Mouse (Mus musculus) gastrocnemius, adult 8-10 months (tissue): ENCODE data around the gene Trim14. TPM values are rescaled to one million over a fixed set of nuclear protein-coding genes. Genes with fewer than 3 reads are reported as not detected.

Experiments
- DNase-seq, 2 experiments: peaks; one replicate each; pipeline ENCODE4 v3.0.0; 2022; ENCODE audit warnings: low spot score in 2 of 2
- total RNA-seq, 4 experiments: library from RNA; stranded (reverse); gene quantifications; 2 replicates each; pipeline ENCODE4 v1.2.4; 2022

Gene Trim14
- total RNA-seq, 4 experiments from 2014 or later: 0.58 to 0.77 (median 0.62) TPM; not detected in 1

DNA sequence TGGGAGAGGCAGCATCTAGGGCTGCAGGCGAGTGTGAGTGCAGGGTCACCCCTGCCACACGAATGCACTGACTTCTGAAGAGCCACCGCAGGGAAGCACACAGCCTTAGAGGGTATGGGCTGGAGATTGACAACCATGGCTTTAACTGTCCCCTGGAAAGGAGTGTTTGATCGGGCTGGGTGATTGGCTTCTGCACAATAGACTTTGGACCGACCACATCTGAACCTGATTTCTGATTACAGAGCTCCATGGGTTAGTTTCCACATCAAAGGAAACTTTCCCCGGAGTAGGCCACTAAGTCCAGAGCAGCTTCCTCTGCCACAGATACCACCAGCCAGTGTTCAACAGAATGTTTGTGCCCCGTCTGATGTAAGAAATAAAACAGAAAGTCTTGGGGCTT is 6.2 kb downstream of the Trim14 start:
- DNase-seq: no peak

DNA sequence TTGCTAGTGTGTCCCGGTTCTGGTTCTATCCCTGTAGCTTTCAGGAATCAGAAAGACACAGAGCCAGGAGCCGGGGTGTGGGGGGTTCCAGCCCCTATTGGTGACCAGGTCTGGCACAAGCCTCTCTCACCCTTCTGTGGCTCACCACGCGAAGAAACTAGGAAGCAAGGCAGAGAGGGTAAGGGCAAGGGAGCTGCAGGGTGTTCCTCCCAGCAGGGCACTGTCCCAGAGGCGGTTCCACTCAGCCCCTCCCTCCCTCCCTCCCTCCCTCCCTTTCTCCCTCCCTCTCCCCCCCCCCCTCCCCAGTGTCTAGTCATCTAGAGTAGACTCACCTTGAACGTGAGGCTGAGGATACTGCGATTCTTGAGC is 8.4 kb downstream of the Trim14 start:
- no peak for DNase-seq

DNA sequence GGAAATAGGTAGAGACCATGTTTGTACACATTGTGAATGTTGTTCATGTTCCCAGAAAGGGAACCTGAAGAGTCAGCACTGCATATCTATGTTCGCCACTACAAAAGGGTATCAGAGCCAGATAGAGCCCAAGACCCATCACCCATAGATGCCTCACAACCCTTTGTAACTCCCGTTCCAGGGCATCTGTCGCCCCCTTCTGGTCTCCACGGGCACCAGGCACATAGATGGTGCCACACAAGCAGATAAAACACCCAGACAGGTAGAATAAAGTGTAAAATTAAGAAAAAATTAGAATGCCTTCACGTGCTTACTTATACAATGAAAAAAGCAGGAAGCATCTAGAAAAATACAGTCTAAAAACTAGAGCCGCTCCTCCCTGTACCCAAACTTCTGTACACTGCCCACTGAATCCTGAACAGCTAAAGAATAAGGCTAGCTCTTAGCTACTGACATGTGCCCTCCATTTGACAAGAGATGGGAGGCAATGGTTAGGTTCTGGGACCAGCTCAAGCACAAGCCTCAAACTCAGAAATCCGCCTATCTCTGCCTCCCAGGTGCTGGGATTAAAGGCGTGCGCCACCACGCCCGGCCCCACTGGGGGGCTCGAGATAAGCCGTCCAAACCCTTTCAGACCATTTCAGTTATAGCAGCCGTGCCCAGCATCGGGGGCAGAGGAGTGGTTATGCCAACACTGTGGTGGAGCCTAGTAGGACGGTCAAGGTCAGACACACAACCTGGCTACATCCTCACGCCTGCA is 9.0 kb downstream of the Trim14 start:
- no peak for DNase-seq

DNA sequence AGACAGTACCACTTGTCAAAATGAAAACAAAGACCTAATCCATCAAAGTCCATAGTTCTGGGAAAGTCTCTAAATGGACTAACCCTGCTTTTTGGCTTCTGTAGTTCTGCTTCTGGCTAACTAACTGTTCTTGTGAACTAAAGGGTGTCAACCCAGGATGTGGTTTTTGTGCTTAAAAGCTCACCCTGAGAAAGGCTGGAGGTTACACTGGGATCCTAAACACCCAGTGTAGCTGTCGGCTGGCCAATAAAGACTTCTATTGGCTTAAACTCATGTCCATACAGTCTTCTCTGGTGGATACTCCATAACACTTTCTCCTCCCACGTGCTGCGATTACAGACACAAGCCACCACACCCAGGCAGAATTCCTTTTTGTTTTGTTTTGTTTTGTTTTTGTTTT is 9.7 kb downstream of the Trim14 start:
- DNase-seq: no peak

DNA sequence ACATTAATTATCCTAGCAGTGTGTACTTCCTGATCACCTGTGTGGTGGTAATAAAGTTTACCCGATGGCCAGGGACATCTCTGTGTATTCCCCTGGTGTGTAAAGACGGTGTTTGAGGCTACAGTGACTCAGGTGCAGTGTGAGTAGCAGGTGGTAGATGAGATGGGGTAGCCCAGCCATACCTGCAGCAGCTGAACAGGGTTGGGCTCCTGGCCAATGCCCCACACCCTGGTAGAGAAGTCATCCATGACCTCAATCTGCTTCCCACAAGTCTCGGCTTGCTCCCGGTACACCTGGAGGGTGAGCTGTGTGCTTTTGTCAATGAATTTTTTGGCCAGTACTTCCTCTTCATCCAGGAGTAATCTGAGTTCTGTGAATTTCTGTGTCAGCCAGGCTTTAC is 12.6 kb downstream of the Trim14 start:
- DNase-seq: no peak

DNA sequence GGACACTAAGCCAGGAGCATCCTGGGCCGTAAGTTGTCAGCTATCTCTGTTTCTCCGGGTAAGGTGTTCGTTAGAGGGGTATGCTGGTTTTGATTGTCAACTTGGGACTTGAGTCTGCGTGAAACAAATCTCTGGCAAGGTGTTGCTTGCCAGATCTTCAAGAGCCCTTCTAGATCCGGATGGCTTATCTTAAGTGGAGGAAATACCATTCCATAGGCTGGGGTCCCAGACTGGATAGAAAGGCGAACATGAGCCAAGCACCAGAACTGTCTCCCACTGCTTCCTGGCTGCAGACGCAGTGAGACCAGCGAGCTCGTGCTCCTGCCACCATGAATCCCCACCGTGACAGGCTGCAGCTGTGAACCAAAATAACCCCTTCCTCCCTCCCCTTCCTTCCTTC is 14.5 kb downstream of the Trim14 start:
- no peak for DNase-seq

DNA sequence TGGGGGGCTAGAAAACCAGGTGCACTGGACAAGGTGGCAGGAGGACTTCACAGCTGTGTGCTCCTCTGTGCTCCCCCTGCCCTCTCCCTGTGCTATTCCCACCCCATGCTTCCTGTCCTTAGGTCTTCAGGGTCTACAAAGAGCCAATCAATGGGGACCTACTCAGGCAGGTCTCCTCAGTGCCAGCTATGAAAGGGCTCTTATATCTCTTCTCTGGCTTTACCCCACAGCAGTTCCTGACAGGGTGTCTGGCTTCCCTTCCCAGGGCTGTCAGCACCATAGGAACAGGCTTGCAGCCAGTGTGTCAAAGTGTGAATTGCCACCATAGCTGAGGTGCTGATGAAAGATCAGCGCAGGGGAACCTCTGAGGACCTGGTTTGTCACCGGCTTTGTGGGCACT is 15.4 kb downstream of the Trim14 start:
- DNase-seq: no peak

DNA sequence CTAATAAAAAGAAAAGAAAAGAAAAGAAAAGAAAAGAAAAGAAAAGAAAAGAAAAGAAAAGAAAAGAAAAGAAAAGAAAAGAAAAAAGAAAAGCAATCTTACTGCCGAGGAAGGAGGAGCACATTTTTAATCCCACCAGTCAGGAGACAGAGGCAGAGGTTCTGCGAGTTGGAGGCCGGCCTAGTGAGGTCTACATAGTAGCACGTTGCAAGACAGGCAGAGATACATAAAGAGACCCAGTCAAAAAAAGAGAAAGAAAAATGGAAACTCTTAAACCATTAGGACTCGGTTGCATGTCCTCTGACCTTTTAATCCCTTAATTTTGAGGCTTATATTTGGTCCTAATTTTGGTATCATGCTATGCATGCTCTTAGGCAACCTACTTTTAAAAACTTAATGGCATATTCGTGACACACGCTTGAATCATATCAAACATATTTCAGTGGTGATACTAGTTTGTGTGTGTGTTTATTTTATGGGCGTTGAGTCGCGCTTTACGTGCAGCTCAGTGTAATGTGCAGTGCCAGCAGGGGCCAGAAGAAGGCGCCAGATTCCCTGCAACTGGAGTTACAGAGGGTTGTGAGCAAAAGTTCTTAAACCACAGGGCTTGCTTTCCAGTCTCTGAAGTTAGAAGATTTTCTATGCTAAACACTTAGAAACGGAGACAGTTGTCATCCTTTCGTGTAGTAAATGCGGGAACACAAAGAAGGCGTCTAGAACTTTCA is 28.0 kb downstream of the Trim14 start:
- DNase-seq: peak; percentile 71 to 73

DNA sequence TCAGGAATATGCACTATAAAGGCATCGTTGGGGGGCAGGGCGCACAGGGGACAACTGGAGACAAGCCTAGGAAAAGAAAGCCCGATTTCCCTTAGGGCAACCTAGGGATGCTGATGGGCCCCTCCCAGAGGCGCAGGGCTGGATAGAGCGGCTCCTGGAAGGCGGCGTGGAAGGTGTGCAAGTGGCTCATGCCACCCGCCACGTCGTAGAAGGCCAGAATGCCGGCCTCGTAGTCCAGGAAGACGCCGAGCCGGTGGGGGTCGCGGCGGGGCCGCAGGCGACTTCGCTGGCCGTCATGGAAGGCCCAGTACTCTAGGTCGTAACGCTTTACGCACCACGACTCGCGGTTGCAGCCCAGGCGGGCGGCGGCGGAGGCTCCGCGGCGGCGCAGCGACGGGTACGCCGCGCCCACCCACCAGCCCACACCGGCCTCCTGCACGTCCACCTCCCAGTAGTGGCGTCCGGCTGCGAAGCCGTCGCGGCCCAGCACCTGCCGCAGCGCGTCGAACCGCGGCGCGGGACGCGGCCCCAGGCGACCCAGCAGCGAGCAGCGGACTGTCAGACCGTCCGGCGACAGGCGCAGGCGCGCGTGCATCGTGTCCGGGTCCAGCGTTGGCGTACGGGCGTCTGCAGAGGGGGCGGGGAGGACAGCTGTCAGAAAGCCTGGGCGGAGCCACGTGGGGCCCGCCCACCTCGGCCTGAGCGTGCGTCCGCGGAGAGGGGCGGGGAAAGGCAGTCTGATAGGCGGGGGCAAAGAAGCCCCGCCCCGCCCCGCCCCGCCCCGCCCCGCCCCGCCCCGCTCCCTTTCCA is 28.9 kb downstream of the Trim14 start:
- DNase-seq: peak; percentile 96 to 97

DNA sequence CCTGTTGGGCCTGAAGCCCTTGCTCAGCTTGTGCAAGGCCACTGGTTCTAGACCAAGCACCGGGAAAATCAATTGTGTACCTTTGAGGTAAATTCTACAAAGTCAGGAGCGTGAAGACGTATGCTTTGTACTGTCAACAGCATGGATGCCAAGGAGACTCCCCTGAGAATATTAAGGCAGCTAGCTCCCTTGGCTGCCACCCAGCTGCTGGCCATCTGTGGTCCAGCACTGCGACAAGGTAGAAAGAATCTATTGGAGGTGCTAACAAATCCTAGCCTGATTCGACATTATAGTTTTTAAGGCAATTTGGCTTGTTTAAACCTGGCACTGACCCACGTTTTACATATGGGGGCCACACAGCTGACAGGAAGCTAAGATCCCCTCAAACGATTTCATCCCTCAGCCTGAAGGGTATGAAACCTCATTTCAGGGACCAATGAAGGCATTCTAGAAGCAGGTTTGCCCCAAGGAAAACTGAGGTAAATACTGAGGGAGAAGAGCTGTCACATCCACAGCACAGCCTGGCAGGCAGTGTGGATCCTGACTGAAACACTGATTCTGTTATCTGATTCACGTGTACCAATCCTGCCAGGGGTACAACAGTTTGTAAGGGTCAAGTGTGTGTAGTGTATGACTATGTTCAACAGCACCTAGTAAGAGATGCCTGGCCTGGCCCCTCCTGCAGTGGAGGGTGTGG is 30.4 kb downstream of the Trim14 start:
- no peak for DNase-seq

DNA sequence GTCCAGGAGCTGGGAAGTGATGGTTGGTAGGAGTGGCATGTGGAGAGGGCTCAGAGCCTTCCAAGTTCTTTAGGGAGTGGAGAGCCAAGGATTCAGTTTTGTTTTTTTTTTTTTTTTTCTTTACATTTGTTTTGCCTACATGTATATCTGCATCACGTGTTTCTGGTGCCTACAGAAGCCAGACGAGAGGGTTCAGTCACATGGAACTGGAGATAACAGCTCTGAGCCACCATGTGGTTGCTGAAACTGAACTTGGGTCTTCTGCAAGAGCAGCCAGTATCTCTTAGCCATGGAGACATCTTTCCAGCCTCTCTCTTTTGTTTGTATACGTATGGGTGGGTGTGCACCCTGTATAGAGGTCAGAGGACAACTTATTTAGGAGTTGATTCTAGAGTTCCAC is 32.1 kb downstream of the Trim14 start:
- no peak for DNase-seq

DNA sequence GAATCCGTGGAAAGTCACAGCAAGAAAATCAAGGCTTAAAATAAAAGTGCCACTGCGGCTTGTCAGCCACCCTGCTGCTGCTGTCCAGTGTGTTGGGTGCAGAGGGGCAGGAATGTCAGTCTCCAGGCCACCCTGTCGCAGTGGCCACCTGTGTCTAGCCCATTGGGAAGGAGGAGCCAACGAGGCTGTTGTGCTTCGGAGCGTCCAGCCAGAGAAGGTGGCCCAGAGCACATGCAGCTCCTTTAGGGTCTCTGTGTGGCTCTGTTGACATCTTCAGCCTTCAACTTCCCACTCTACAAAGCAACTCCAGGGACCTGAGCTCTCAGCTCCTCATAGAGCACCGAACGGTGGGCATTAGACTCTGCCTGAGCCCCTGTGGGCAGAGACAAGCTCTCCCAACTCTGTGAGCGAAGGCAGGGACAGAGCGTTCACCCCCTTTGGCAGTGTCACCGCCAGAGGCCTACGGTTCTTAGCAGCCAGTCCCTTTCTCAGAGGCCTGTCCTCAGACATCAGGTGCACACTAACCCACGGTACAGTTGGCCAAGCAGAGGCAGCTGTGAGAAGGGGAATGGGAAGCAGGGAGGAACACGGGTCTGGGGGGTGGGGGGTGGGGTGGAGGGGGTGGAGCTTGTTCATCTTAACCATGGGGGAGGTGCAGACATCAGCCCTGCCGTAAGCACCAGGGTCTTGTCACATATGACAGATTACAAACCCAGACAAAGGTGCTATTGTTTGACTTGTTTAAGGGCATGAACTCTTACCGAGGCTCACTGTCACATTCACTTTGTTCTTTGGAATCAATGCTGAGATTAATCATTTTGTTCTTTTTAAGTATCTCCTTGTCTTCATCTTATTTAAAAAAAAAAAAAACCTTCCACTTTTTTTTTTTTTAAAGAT is 33.1 kb downstream of the Trim14 start:
- no peak for DNase-seq

DNA sequence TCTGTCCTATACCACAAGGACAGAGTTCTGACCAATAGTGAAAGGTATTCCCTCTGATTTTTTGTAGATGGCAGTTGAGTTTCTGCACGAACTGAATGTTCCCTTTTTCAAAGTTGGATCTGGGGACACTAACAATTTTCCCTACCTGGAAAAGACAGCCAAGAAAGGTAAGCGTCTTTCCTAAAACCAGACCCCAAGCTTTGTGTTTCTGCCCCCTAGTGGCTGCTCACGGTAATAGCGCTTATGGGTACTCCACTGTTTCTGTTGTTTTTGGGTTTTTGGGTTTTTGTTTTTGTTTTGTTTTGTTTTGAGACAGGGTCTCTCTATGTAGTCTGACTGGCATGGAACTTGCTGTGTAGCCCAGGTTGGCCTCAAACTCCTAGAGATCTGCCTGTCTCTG is 37.0 kb downstream of the Trim14 start:
- DNase-seq: no peak

DNA sequence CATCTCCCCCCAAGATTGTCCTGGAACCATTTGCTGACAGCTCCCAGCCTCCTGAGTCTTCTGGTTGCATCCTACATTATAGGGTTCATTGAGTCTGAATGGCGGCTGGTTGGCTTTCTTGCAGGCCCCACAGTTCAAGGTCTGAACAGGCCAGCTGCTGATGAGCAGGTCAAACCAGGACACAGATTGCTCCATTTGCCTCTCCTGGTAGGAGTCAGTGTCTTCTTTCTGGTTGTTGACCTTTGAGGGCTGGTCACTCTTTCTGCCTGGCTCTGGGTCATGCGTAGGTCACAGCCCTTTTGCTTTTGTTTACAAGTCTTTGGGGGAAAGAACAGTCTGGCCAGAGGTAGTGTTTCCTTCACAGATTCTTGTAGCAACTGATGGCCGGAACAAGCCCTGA is 37.4 kb downstream of the Trim14 start:
- no peak for DNase-seq

DNA sequence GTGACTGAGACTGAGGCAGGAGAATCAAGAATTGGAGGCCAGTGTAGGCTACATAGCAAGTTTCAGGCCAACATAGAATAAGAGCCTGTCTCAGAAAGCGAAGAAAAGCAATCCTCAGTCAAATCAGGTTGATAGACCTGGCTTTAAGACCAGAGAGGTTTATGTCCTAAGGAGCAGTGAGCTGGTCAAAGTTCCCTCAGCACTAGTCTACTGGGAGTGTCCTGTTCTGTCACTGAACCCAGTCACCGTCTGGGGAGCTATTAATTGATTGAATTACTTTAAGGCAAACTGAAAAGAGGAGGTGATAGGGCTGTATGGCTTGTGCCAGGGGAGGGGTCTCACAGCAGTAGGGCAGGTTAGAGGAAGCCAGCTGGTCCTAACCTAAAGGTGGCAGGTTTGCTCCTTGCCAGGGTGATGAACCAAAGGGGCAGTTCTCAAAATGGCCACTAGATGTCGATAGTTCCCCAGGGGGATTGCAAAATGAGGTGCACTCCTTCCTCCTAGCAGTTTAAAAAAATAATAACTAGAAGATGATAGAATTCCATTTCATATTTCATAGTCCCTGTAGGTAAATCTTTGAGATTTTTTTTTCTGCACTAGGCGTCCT is 38.6 kb downstream of the Trim14 start:
- no peak for DNase-seq

DNA sequence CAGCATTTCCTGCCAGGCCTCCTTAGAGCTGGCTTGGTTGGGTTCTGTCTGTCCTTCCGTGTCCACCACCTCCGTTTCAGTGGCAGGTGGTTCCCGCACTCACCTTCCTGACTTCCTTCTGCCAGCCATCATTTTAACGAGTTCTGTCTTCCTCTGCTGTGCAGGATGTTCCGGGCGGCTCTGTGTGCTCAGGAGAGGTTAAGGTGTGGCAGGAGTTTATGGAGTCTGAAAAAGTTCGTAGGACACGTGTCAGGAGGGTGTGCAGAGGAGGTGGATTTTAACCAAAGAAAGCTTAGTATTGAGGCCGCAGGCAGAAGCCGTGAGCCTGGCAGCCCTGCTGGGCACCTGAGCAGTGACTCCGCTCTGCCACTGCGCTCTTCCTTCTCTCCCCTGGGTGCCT is 40.4 kb downstream of the Trim14 start:
- no peak for DNase-seq

DNA sequence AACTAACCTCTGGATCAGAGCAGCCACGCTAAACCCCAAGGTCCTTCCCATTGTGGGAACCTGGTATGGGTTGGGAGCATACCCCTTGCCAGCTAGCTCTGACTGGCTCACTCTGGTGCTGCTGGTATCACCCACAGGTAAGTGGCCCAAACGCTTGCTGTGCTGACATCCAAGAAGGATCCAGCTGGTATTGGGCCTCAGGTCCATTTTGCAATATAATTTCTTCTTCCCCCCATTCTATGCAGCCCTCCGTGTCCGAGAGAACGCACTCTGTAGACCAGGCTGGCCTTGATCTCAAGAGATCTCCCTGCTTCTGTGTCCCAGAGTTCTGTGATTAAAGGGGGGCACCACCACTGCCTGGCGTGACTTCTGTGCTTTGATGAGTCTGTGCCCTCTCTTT is 42.9 kb downstream of the Trim14 start:
- DNase-seq: no peak

DNA sequence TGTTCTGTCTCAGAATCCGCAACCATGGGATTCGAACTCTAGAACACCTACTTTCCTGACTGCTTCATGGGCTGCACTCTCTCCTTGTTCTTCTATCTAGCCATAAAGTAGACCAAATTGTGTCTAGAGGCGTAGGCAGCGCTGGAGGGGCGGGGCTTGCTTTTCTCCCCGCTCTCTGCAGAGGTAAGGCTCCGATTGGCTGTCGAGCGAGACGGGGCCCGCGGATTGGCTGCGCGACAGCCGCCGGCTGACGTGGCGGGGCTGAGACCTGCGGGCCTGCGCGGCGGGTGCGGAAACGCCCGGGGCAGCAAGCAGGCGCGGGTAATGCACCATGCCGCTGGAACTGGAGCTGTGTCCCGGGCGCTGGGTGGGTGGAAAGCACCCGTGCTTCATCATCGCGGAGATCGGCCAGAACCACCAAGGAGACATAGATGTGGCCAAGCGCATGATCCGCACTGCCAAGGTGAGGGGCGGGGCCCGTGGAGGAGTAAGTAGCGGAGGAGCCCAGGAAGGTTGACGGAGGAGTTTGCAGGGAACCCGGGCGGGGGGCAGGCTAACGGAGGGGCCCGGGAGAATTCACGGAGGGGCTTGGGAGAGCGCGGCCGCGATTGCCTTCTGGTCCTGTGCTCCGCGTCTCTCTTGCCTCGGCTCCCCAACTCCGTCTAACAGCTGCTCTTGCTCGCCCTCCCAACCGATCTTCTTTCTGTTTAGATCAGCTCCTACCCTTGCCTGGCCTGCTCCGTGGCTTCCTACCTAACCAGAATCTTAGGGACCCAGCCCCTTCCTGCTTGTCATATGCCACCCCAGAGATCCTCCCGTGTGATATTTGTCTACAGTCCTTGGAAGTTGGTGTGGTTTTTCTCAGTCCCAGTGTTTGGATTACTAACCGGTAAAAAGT is 46.7 kb downstream of the Trim14 start, which contains the start of gene Nans:
TSS of gene Nans (plus strand) at position 221 of the 898 bp plus-strand sequence.
- DNase-seq: peak; percentile 89 to 93

DNA sequence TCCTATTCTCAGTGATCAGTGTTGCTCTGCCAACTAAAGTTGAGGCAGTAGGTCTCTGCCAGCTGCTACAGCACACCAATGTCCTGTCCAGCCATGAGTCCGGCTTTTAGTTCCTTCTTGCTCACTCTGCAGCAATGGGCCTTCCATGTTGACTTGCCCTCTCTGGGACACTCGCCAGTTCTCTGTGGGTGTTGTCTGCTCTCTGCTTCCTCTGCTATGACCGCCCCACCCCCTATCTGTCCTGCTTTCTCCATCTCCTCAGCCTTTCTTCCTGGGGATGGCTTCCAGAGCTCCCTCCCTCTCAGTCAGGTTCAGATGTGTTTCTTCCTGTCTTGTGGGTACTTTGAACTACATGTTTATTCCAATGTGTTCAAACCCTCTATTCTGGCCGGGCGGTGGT is 48.6 kb downstream of the Trim14 start:
- DNase-seq: peak in 1 of 2 experiments; percentile 35
